Mouse (Mus musculus) liver, postnatal 0 days (tissue): Measurements from ENCODE around the gene Lemd2. TPM values are rescaled to one million over a fixed set of nuclear protein-coding genes. Genes with fewer than 3 reads are reported as not detected.

ENCODE experiments used
- ATAC-seq: fragments of 200-750 bp; cut with Nextera tagmentation; 2 replicates; pipeline ENCODE4 v1.8.0; 2017; ENCODE audit warnings: mild to moderate bottlenecking, moderate library complexity
- DNase-seq: peaks from one replicate; pipeline ENCODE4 v3.0.0-alpha.2; 2016
- H3K27ac ChIP-seq: fragments of 300-500 bp; sonication (generic); 2 replicates; pipeline ENCODE4 v1.5.1; 2014; ENCODE audit warnings: antibody characterized with exemption, moderate library complexity, mild to moderate bottlenecking, low read depth
- H3K27me3 ChIP-seq: fragments of 300-500 bp; sonication (generic); 2 replicates; pipeline ENCODE4 v1.6.1; 2014; ENCODE audit warnings: low read length, control low read depth, mixed read lengths; ENCODE audit not compliant: insufficient read depth
- H3K36me3 ChIP-seq: fragments of 300-500 bp; sonication (generic); replicated peaks from 2 replicates; pipeline ENCODE4 v1.6.1; 2014; ENCODE audit warnings: mild to moderate bottlenecking, control low read depth, low read length, moderate library complexity, mixed read lengths; ENCODE audit not compliant: insufficient read depth
- H3K4me1 ChIP-seq: fragments of 300-500 bp; sonication (generic); 2 replicates; pipeline ENCODE4 v1.6.1; 2014; ENCODE audit warnings: antibody characterized with exemption, mild to moderate bottlenecking, control low read depth; ENCODE audit not compliant: insufficient read depth
- H3K4me2 ChIP-seq: fragments of 300-500 bp; sonication (generic); 2 replicates; pipeline ENCODE4 v1.6.1; 2014; ENCODE audit warnings: low read depth, mild to moderate bottlenecking, low read length, moderate library complexity, mixed read lengths
- H3K4me3 ChIP-seq: fragments of 300-500 bp; sonication (generic); 2 replicates; pipeline ENCODE4 v1.5.1; 2014; ENCODE audit warnings: low read depth, low read length
- H3K9ac ChIP-seq: fragments of 300-500 bp; sonication (generic); replicated peaks from 2 replicates; pipeline ENCODE4 v1.6.1; 2014; ENCODE audit warnings: mild to moderate bottlenecking, moderate library complexity
- H3K9me3 ChIP-seq: fragments of 300-500 bp; sonication (generic); 2 replicates; pipeline ENCODE4 v1.6.1; 2016; ENCODE audit warnings: mild to moderate bottlenecking, control low read depth, low read length, mixed read lengths
- CTCF ChIP-seq: sonication (generic); IDR thresholded peaks from 2 replicates; pipeline ENCODE4 v1.5.1; 2016; ENCODE audit warnings: antibody characterized with exemption, low read depth
- EP300 ChIP-seq: IDR thresholded peaks from 2 replicates; pipeline ENCODE4 v1.6.1; 2016; ENCODE audit warnings: antibody characterized with exemption, low read depth, mild to moderate bottlenecking
- WGBS: fragments of 180-500 bp; shearing (Covaris S2); extraction: QIAGEN DNeasy Blood & Tissue Kit; methylation state at CpG from one replicate; pipeline ENCODE4 v1.1.7; 2014; ENCODE audit not compliant: insufficient replicate concordance; 5-methylcytosine and 5-hydroxymethylcytosine counted together
- polyA plus RNA-seq: library from polyadenylated mRNA; unstranded; fragments of >200 nt; fragmentation: Nextera tagmentation; extraction: Ambion mirVana; gene quantifications from 2 replicates; pipeline ENCODE4 v1.2.1, GENCODE M21; 2015

Lemd2 gene
- polyA plus RNA-seq: 4.7 and 5.2 TPM in 2 replicates

DNA sequence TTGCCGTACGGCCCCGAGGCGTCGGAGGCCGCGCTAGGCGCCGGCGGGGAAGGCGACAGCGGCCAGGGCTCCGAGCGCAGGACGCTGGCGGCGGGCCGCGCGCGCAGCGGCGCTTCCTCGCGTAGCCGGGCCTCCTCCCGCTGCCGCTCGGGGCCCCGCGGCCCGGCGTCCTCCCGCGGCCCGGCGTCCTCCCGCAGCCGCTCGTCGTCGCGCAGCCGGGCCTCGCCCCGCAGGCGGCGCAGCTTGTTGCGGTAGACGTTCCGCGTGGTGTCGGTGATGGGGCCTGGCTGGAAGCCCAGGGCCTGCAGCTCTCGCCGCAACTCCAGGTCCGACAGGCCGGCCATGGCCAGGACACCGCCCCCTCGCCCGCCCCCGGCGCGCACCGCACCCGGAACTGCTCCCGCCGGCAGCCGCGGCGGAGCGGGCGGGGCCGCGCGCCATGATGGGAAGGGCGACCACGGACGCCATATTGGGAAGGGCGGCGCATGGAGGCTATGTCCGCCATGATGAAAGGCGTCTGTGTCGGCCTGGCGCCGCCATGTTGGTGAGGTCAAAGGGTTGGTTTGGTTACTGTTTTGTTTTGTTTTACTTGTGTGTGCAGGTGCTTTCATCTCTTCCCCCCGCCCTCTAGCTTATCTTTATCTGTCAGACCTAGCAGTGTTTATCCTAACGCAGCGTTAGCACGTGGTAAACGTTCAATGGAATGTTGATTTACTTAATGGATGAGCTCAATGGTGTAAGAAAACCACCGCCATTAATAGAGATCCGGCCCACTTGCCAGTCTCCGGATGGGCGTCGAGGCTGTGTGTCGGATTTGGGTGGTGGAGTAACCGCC is at the start of gene Lemd2:
Gene Lemd2, minus strand, starts transcription at position 395 of the 835 bp plus-strand sequence.
- Histone ChIP-seq H3K4me1 (peaks cover 11% of the 10 kb centered on the region), H3K9me3 (no peaks in the 10 kb centered on the region), H3K36me3 (peaks cover 13% of the 10 kb centered on the region), H3K27me3 (no peaks in the 10 kb centered on the region), H3K4me2 (peak within 1 kb of the TSS; percentile 95), H3K27ac (peak within 1 kb of the TSS; percentile 95), H3K4me3 (peak within 1 kb of the TSS; percentile 86), H3K9ac (peak within 1 kb of the TSS; percentile 92)
- DNase-seq (peak; percentile 97), ATAC-seq (peak; percentile 94)
- TF ChIP-seq CTCF: no peak
- no peak for TF ChIP-seq EP300
- WGBS: 4% methylated on average over 60 of the region's 97 CpGs

DNA sequence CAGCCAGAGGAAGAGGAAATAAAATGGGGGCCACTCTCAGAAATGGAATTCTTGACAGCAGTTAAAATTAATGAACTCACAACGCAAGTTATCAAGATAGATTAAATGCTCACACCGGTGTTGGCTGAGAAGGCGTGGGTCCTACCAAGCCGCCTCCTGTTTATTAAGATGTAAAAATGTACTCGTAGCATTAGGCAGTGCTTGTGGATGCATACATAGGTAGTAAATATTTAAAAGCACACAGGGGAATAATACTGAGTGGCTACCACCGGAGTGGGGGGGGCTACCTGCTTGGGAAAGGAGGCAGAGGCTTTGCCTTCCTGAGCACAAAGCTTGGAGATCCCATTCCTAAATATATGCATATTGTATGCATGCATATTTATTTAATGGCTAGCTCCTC is 46.9 kb upstream of the Lemd2 start:
- no peak for ATAC-seq
- H3K4me1 ChIP-seq: no peaks in the 10 kb centered on the region
- H3K9me3 ChIP-seq: no peaks in the 10 kb centered on the region
- no peaks in the 10 kb centered on the region for H3K36me3 ChIP-seq
- no peak for TF ChIP-seq CTCF
- no peak for TF ChIP-seq EP300
- no peak overlapping the region for H3K4me2 ChIP-seq
- H3K27me3 ChIP-seq: no peaks in the 10 kb centered on the region
- WGBS: 76% methylated on average over 6 of the region's 6 CpGs
- no peak overlapping the region for H3K9ac ChIP-seq
- no peak overlapping the region for H3K27ac ChIP-seq
- no peak overlapping the region for H3K4me3 ChIP-seq
- DNase-seq: no peak

DNA sequence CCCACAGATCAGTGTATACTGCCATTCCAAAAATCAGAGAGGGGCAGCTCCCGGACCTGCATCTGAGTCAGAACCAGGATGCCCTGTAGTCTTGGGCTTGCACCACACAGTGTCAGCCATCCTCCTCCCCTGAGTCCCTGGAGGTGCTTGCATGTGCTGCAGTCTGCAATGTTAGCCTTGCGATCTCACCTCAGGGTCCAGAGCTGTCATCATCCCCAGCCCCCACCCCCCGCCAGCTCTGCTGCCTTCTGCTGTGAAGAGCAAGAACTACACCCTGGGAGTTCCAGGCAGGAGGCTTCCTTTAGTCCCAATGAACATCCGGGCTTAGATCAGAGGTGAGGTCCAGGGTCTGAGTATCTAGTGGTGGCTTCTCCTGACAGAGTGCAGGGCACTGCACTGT is 46.2 kb upstream of the Lemd2 start:
- 32% methylated on average over 4 of the region's 4 CpGs for WGBS
- Histone ChIP-seq H3K9me3 (no peaks in the 10 kb centered on the region), H3K4me1 (no peaks in the 10 kb centered on the region), H3K27ac (no peak overlapping the region), H3K9ac (no peak overlapping the region), H3K36me3 (no peaks in the 10 kb centered on the region), H3K27me3 (no peaks in the 10 kb centered on the region), H3K4me2 (no peak overlapping the region), H3K4me3 (no peak overlapping the region)
- DNase-seq: no peak
- TF ChIP-seq CTCF (peak; percentile 15; the same call in 1 of the 2 replicates), EP300 (no peak)
- ATAC-seq: no peak

DNA sequence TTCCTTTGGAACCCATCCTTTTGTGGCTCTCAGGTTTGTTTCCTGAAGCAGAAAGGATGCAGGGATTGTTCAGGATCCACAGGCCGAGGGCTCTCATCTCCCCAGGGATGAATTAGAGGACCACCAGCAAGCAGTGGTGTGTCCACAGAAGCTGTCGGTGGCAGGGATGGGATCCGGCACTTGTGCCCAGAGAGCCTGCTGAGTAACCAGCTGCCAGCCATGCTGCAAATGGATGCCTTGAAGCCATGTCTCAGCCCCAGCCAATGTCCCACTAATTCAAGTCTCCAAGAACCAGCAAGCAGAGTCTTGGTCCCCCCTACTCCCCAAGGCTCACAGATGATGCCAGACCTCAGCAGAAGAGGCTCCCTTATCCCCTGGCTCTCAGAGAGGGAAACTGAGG is 44.8 kb upstream of the Lemd2 start:
- 74% methylated on average over 3 of the region's 3 CpGs for whole genome bisulfite sequencing
- DNase-seq: no peak

DNA sequence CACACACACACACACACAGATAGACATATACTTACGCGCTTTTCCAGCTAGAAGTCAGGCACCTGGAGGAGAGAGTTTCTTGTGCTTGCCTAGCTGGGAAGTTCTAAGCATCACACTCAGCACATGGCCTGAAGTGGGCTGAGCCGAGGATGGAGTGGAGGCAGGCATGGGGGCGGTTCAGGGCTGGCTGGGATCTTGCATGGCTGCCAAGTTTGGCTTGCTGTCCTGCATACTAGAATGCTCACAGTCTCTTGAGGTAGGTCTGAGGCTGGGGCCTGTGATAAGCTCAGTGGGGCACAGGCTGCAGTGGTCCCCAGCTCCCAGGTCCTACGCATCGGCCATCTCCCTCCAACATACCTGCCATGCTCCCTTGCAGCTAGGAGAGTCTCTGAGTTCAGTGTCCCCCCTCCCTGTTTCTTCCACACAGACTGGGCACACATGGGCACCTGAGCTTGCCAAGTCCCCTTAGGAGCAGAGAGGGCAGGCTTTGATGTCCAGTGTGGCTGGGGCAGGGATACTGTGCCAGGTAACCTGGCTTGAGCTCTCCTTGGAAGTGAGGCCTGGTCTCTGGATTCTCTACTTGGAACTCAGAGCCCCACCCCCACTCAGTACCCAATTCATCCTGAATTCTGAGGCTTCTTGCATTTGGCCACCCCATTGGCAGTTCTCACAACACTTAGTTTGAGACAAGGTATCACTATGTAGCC is 43.6 kb upstream of the Lemd2 start:
- 89% methylated on average over 6 of the region's 6 CpGs for WGBS
- Histone ChIP-seq H3K9me3 (no peaks in the 10 kb centered on the region), H3K9ac (no peak overlapping the region), H3K4me1 (no peaks in the 10 kb centered on the region), H3K27ac (no peak overlapping the region), H3K36me3 (no peaks in the 10 kb centered on the region), H3K27me3 (no peaks in the 10 kb centered on the region), H3K4me3 (no peak overlapping the region), H3K4me2 (no peak overlapping the region)
- ATAC-seq (no peak), DNase-seq (no peak)
- no peak for TF ChIP-seq EP300
- TF ChIP-seq CTCF: no peak

More for the DNA sequence above, 44.8 kb upstream of the Lemd2 start:
- H3K4me1 ChIP-seq: no peaks in the 10 kb centered on the region
- TF ChIP-seq CTCF (no peak), EP300 (no peak)
- no peak overlapping the region for H3K27ac ChIP-seq
- ATAC-seq: no peak
- H3K9ac ChIP-seq: no peak overlapping the region
- H3K4me3 ChIP-seq: no peak overlapping the region
- no peaks in the 10 kb centered on the region for H3K9me3 ChIP-seq
- H3K27me3 ChIP-seq: no peaks in the 10 kb centered on the region
- no peaks in the 10 kb centered on the region for H3K36me3 ChIP-seq
- H3K4me2 ChIP-seq: no peak overlapping the region

DNA sequence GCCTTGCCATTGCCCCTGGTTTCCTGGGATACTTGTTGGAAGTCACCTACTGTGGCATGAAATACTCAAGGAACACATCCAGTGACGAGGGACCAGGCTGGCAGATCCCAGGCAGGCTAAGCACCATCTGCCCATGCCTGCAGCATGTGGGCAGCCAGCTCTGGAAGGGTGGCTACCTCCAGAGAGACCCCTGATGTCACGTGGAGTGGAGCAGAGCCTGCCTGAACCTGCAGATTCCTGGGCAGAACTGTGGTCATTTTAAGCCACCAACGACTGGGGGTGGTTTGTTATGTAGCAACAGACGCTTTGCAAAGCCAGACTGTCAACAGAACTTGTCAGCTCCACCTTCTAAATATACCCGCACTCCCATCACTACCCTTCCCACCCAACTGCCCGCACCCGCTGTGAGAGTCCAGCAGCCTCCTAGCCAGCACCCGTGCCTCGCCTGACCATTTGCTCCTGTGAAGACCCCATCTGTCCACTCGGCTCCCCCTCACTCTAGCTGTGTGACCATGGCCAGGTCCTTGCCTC is 41.6 kb upstream of the Lemd2 start:
- ATAC-seq: no peak

More for the DNA sequence above, 41.6 kb upstream of the Lemd2 start:
- no peaks in the 10 kb centered on the region for H3K36me3 ChIP-seq
- H3K4me1 ChIP-seq: no peaks in the 10 kb centered on the region
- no peak overlapping the region for H3K4me2 ChIP-seq
- WGBS: 58% methylated on average over 10 of the region's 10 CpGs
- no peak overlapping the region for H3K27ac ChIP-seq
- no peak for DNase-seq
- TF ChIP-seq CTCF (no peak), EP300 (no peak)
- H3K9ac ChIP-seq: no peak overlapping the region
- no peaks in the 10 kb centered on the region for H3K27me3 ChIP-seq
- no peaks in the 10 kb centered on the region for H3K9me3 ChIP-seq
- no peak overlapping the region for H3K4me3 ChIP-seq
